Mouse (Mus musculus) heart, embryonic 16.5 days (tissue): ENCODE measurements around the gene Txndc9. TPM values are rescaled to one million over a fixed set of nuclear protein-coding genes. Genes with fewer than 3 reads are reported as not detected.
A peak's percentile ranks its signal among the peaks of the same experiment; 100 is the strongest.

ENCODE experiments used
- ATAC-seq: fragments of 200-750 bp; cut with Nextera tagmentation; replicated peaks from 2 replicates; pipeline ENCODE4 v1.8.0; 2017; ENCODE audit warnings: moderate number of reproducible peaks; ENCODE audit not compliant: insufficient read depth, low FRiP score; ENCODE audit errors: extremely low read depth
- H3K27ac ChIP-seq: fragments of 300-500 bp; sonication (generic); 2 replicates; pipeline ENCODE4 v1.5.1; 2014; ENCODE audit warnings: mild to moderate bottlenecking, low read length, control low read depth, moderate library complexity
- H3K27me3 ChIP-seq: fragments of 300-500 bp; sonication (generic); 2 replicates; pipeline ENCODE4 v1.6.1; 2014; ENCODE audit warnings: low read length, mixed read lengths; ENCODE audit not compliant: control insufficient read depth, insufficient read depth
- H3K36me3 ChIP-seq: fragments of 300-500 bp; sonication (generic); 2 replicates; pipeline ENCODE4 v1.6.1; 2014; ENCODE audit not compliant: control insufficient read depth, insufficient read depth
- H3K4me1 ChIP-seq: fragments of 300-500 bp; sonication (generic); 2 replicates; pipeline ENCODE4 v1.6.1; 2014; ENCODE audit warnings: low read length, mixed read lengths; ENCODE audit not compliant: control insufficient read depth, insufficient read depth
- H3K4me2 ChIP-seq: fragments of 300-500 bp; sonication (generic); 2 replicates; pipeline ENCODE4 v1.6.1; 2014; ENCODE audit warnings: low read depth, mild to moderate bottlenecking, control low read depth, low read length
- H3K4me3 ChIP-seq: fragments of 300-500 bp; sonication (generic); 2 replicates; pipeline ENCODE4 v1.5.1; 2014; ENCODE audit warnings: mild to moderate bottlenecking, control low read depth, low read length
- H3K9ac ChIP-seq: fragments of 300-500 bp; sonication (generic); 2 replicates; pipeline ENCODE4 v1.6.1; 2014; ENCODE audit warnings: low read length, control low read depth
- H3K9me3 ChIP-seq: fragments of 300-500 bp; sonication (generic); replicated peaks from 2 replicates; pipeline ENCODE4 v1.6.1; 2016; ENCODE audit warnings: low read length; ENCODE audit not compliant: control insufficient read depth
- WGBS: fragments of 180-500 bp; shearing (Covaris S2); extraction: QIAGEN DNeasy Blood & Tissue Kit; methylation state at CpG from one replicate; pipeline ENCODE4 v1.1.7; 2014; 5-methylcytosine and 5-hydroxymethylcytosine counted together
- polyA plus RNA-seq: library from polyadenylated mRNA; unstranded; fragments of >200 nt; fragmentation: Nextera tagmentation; extraction: Ambion mirVana; gene quantifications from 2 replicates; pipeline ENCODE4 v1.2.1, GENCODE M21; 2015

The Txndc9 gene
- polyA plus RNA-seq = 110 and 113 TPM in 2 replicates

GRCm38 (mm10) chr1:37997867-37998266 lies at the start of gene Txndc9, which contains the start of gene Eif5b:
TSS of gene Txndc9 (minus strand) at chr1:37997893.
TSS of gene Eif5b (plus strand) at chr1:37998010.
- peak within 1 kb of the TSS; percentile 86 for H3K4me3 ChIP-seq
- H3K27me3 ChIP-seq = no peaks in the 10 kb centered on the region
- peak within 1 kb of the TSS; percentile 94 for H3K27ac ChIP-seq
- peak within 1 kb of the TSS; percentile 94 for H3K9ac ChIP-seq
- WGBS = under 1% methylated on average over 50 of the region's 50 CpGs
- H3K36me3 ChIP-seq = peaks cover 18% of the 10 kb centered on the region
- peak within 1 kb of the TSS; percentile 94 for H3K4me2 ChIP-seq
- peak; percentile 90 for ATAC-seq
- H3K9me3 ChIP-seq = no peaks in the 10 kb centered on the region
- H3K4me1 ChIP-seq = peaks cover 15% of the 10 kb centered on the region

GRCm38 (mm10) chr1:38038898-38039297 lies 41.2 kb upstream of the Txndc9 start:
- no peak for ATAC-seq
- H3K36me3 ChIP-seq = peaks cover 55% of the 10 kb centered on the region
- H3K9ac ChIP-seq = no peak overlapping the region
- H3K4me2 ChIP-seq = no peak overlapping the region
- no peaks in the 10 kb centered on the region for H3K27me3 ChIP-seq
- WGBS = 91% methylated on average over 2 of the region's 2 CpGs
- no peak overlapping the region for H3K4me3 ChIP-seq
- H3K27ac ChIP-seq = no peak overlapping the region
- no peaks in the 10 kb centered on the region for H3K9me3 ChIP-seq
- H3K4me1 ChIP-seq = no peaks in the 10 kb centered on the region

- Histone ChIP-seq H3K4me3 (no peak overlapping the region), H3K27ac (no peak overlapping the region), H3K27me3 (no peaks in the 10 kb centered on the region), H3K4me2 (no peak overlapping the region), H3K36me3 (peaks cover 58% of the 10 kb centered on the region), H3K9me3 (no peaks in the 10 kb centered on the region), H3K9ac (no peak overlapping the region), H3K4me1 (no peaks in the 10 kb centered on the region)
- no peak for ATAC-seq
- WGBS = 85% methylated on average over 5 of the region's 5 CpGs
Observed at GRCm38 (mm10) chr1:38037375-38037774, 39.7 kb upstream of the Txndc9 start.

GRCm38 (mm10) chr1:38035521-38035920 lies 37.8 kb upstream of the Txndc9 start:
- no peaks in the 10 kb centered on the region for H3K27me3 ChIP-seq
- H3K4me2 ChIP-seq = no peak overlapping the region
- no peak overlapping the region for H3K9ac ChIP-seq
- 86% methylated on average over 4 of the region's 4 CpGs for WGBS
- H3K4me3 ChIP-seq = no peak overlapping the region
- no peak for ATAC-seq
- no peak overlapping the region for H3K27ac ChIP-seq
- no peaks in the 10 kb centered on the region for H3K4me1 ChIP-seq
- peaks cover 56% of the 10 kb centered on the region for H3K36me3 ChIP-seq
- H3K9me3 ChIP-seq = no peaks in the 10 kb centered on the region

GRCm38 (mm10) chr1:38031391-38031790 lies 33.7 kb upstream of the Txndc9 start:
- Histone ChIP-seq H3K9ac (no peak overlapping the region), H3K36me3 (peaks cover 24% of the 10 kb centered on the region), H3K4me3 (no peak overlapping the region), H3K27ac (no peak overlapping the region), H3K27me3 (no peaks in the 10 kb centered on the region), H3K9me3 (no peaks in the 10 kb centered on the region), H3K4me1 (no peaks in the 10 kb centered on the region), H3K4me2 (no peak overlapping the region)
- 90% methylated on average over 5 of the region's 5 CpGs for WGBS
- no peak for ATAC-seq

GRCm38 (mm10) chr1:38027301-38027700 lies 29.6 kb upstream of the Txndc9 start:
- Histone ChIP-seq H3K4me1 (no peaks in the 10 kb centered on the region), H3K27me3 (no peaks in the 10 kb centered on the region), H3K9ac (no peak overlapping the region), H3K9me3 (no peaks in the 10 kb centered on the region), H3K4me2 (no peak overlapping the region), H3K4me3 (no peak overlapping the region), H3K36me3 (peaks cover 14% of the 10 kb centered on the region), H3K27ac (no peak overlapping the region)
- no peak for ATAC-seq
- 84% methylated on average over 7 of the region's 7 CpGs for WGBS

GRCm38 (mm10) chr1:38014551-38015203 lies 17.0 kb upstream of the Txndc9 start:
- 96% methylated on average over 2 of the region's 2 CpGs for WGBS
- Histone ChIP-seq H3K4me2 (no peak overlapping the region), H3K9ac (no peak overlapping the region), H3K27me3 (no peaks in the 10 kb centered on the region), H3K27ac (no peak overlapping the region), H3K4me3 (no peak overlapping the region), H3K9me3 (no peaks in the 10 kb centered on the region), H3K36me3 (peaks cover 16% of the 10 kb centered on the region), H3K4me1 (no peaks in the 10 kb centered on the region)
- no peak for ATAC-seq

- no peak overlapping the region for H3K27ac ChIP-seq
- H3K36me3 ChIP-seq = no peaks in the 10 kb centered on the region
- H3K9ac ChIP-seq = no peak overlapping the region
- no peaks in the 10 kb centered on the region for H3K9me3 ChIP-seq
- no peaks in the 10 kb centered on the region for H3K27me3 ChIP-seq
- H3K4me3 ChIP-seq = no peak overlapping the region
- H3K4me2 ChIP-seq = no peak overlapping the region
- no peaks in the 10 kb centered on the region for H3K4me1 ChIP-seq
- no peak for ATAC-seq
Observed at GRCm38 (mm10) chr1:38012509-38012908, 14.8 kb upstream of the Txndc9 start.

- Histone ChIP-seq H3K9me3 (no peaks in the 10 kb centered on the region), H3K36me3 (no peaks in the 10 kb centered on the region), H3K9ac (no peak overlapping the region), H3K27ac (no peak overlapping the region), H3K4me3 (no peak overlapping the region), H3K4me1 (no peaks in the 10 kb centered on the region), H3K4me2 (no peak overlapping the region), H3K27me3 (no peaks in the 10 kb centered on the region)
- WGBS = 81% methylated on average over 3 of the region's 3 CpGs
- ATAC-seq = no peak
Observed at GRCm38 (mm10) chr1:38012104-38012503, 14.4 kb upstream of the Txndc9 start.
